Mouse (Mus musculus): ENCODE measurements around the gene Nudt22. TPM values are rescaled to one million over a fixed set of nuclear protein-coding genes. Genes with fewer than 3 reads are reported as not detected.

Gene Nudt22
- polyA plus RNA-seq, 1 experiment from 2014 or later, result 11.6 TPM

- TF ChIP-seq CTCF (IDR thresholded peaks at IDR 0.05; ENCODE audit: low read depth) (no peak), EP300 (IDR thresholded peaks at IDR 0.05; ENCODE audit: low read depth) (no peak)
- Histone ChIP-seq H3K9me3 (ENCODE audit: low read length) (no peaks in the 10 kb centered on the region), H3K4me1 (ENCODE audit: insufficient read depth) (peaks cover 23% of the 10 kb centered on the region), H3K27me3 (ENCODE audit: insufficient read depth, low read length) (no peaks in the 10 kb centered on the region), H3K27ac (ENCODE audit: low read depth) (peak overlapping the region; percentile 96), H3K9ac (replicated peaks) (peak overlapping the region; percentile 94), H3K4me2 (ENCODE audit: low read depth, low read length) (peak overlapping the region; percentile 91), H3K36me3 (replicated peaks; ENCODE audit: insufficient read depth, low read length) (peaks cover 7% of the 10 kb centered on the region), H3K4me3 (ENCODE audit: low read depth, low read length) (peak overlapping the region; percentile 97)
- ATAC-seq (peak; percentile 9), DNase-seq (peak; percentile 77)
- 1% methylated on average over 35 of the region's 35 CpGs for WGBS (ENCODE audit: insufficient replicate concordance)
Measured at GRCm38 (mm10) chr19:7039088-7039720, 43.3 kb upstream of the Nudt22 start.

GRCm38 (mm10) chr19:7034006-7034405, 38.1 kb upstream of the Nudt22 start:
- ATAC-seq, result no peak
- H3K9ac ChIP-seq (replicated peaks), result no peak overlapping the region
- no peak for DNase-seq
- H3K4me1 ChIP-seq (ENCODE audit: insufficient read depth), result peaks cover 16% of the 10 kb centered on the region
- no peak overlapping the region for H3K4me3 ChIP-seq (ENCODE audit: low read depth, low read length)
- H3K27me3 ChIP-seq (ENCODE audit: insufficient read depth, low read length), result no peaks in the 10 kb centered on the region
- TF ChIP-seq CTCF (IDR thresholded peaks at IDR 0.05; ENCODE audit: low read depth), result 0 out of 2 replicates have a peak, but pooled peaks have one; percentile 11
- TF ChIP-seq EP300 (IDR thresholded peaks at IDR 0.05; ENCODE audit: low read depth), result no peak
- 85% methylated on average over 5 of the region's 5 CpGs for WGBS (ENCODE audit: insufficient replicate concordance)
- no peak overlapping the region for H3K4me2 ChIP-seq (ENCODE audit: low read depth, low read length)
- no peaks in the 10 kb centered on the region for H3K9me3 ChIP-seq (ENCODE audit: low read length)
- H3K36me3 ChIP-seq (replicated peaks; ENCODE audit: insufficient read depth, low read length), result peaks cover 50% of the 10 kb centered on the region
- H3K27ac ChIP-seq (ENCODE audit: low read depth), result no peak overlapping the region

GRCm38 (mm10) chr19:7029531-7029930, 33.6 kb upstream of the Nudt22 start:
- no peaks in the 10 kb centered on the region for H3K4me1 ChIP-seq (ENCODE audit: insufficient read depth)
- no peaks in the 10 kb centered on the region for H3K27me3 ChIP-seq (ENCODE audit: insufficient read depth, low read length)
- no peak overlapping the region for H3K9ac ChIP-seq (replicated peaks)
- WGBS (ENCODE audit: insufficient replicate concordance), result 87% methylated on average over 5 of the region's 5 CpGs
- H3K36me3 ChIP-seq (replicated peaks; ENCODE audit: insufficient read depth, low read length), result peaks cover 83% of the 10 kb centered on the region
- TF ChIP-seq CTCF (IDR thresholded peaks at IDR 0.05; ENCODE audit: low read depth) (no peak), EP300 (IDR thresholded peaks at IDR 0.05; ENCODE audit: low read depth) (no peak)
- DNase-seq (no peak), ATAC-seq (no peak)
- no peak overlapping the region for H3K4me2 ChIP-seq (ENCODE audit: low read depth, low read length)
- no peak overlapping the region for H3K27ac ChIP-seq (ENCODE audit: low read depth)
- H3K4me3 ChIP-seq (ENCODE audit: low read depth, low read length), result no peak overlapping the region
- no peaks in the 10 kb centered on the region for H3K9me3 ChIP-seq (ENCODE audit: low read length)

- 18% methylated on average over 3 of the region's 3 CpGs for WGBS (ENCODE audit: insufficient replicate concordance)
- H3K27ac ChIP-seq (ENCODE audit: low read depth), result peak overlapping the region; percentile 97
- peak; percentile 93 for TF ChIP-seq CTCF (IDR thresholded peaks at IDR 0.05; ENCODE audit: low read depth)
- no peak for TF ChIP-seq EP300 (IDR thresholded peaks at IDR 0.05; ENCODE audit: low read depth)
- peak overlapping the region; percentile 80 for H3K4me2 ChIP-seq (ENCODE audit: low read depth, low read length)
- peak; percentile 74 for DNase-seq
- no peaks in the 10 kb centered on the region for H3K27me3 ChIP-seq (ENCODE audit: insufficient read depth, low read length)
- H3K4me3 ChIP-seq (ENCODE audit: low read depth, low read length), result no peak overlapping the region
- H3K9me3 ChIP-seq (ENCODE audit: low read length), result no peaks in the 10 kb centered on the region
- peaks cover 18% of the 10 kb centered on the region for H3K4me1 ChIP-seq (ENCODE audit: insufficient read depth)
- H3K9ac ChIP-seq (replicated peaks), result peak overlapping the region; percentile 73; the same call in 1 of the 2 replicates
- peak; percentile 12 for ATAC-seq
- peaks cover 56% of the 10 kb centered on the region for H3K36me3 ChIP-seq (replicated peaks; ENCODE audit: insufficient read depth, low read length)
Measured at GRCm38 (mm10) chr19:7020224-7020641, 24.3 kb upstream of the Nudt22 start.

- H3K9ac ChIP-seq (replicated peaks), result peak within 1 kb of the TSS; percentile 73
- peak within 1 kb of the TSS; percentile 54 for H3K4me3 ChIP-seq (ENCODE audit: low read depth, low read length)
- ATAC-seq, result peak; percentile 63
- peak; percentile 83 for DNase-seq
- H3K4me1 ChIP-seq (ENCODE audit: insufficient read depth), result peaks cover 18% of the 10 kb centered on the region
- peaks cover 54% of the 10 kb centered on the region for H3K36me3 ChIP-seq (replicated peaks; ENCODE audit: insufficient read depth, low read length)
- peak within 1 kb of the TSS; percentile 97 for H3K27ac ChIP-seq (ENCODE audit: low read depth)
- 30% methylated on average over 5 of the region's 5 CpGs for WGBS (ENCODE audit: insufficient replicate concordance)
- no peaks in the 10 kb centered on the region for H3K27me3 ChIP-seq (ENCODE audit: insufficient read depth, low read length)
- no peak for TF ChIP-seq EP300 (IDR thresholded peaks at IDR 0.05; ENCODE audit: low read depth)
- H3K9me3 ChIP-seq (ENCODE audit: low read length), result no peaks in the 10 kb centered on the region
- peak within 1 kb of the TSS; percentile 80 for H3K4me2 ChIP-seq (ENCODE audit: low read depth, low read length)
Measured at GRCm38 (mm10) chr19:7019191-7019590, 23.3 kb upstream of the Nudt22 start, which contains the start of gene Fermt3. Fermt3 (minus strand) TSS chr19:7019469.

- Histone ChIP-seq H3K36me3 (replicated peaks; ENCODE audit: insufficient read depth, low read length) (peaks cover 55% of the 10 kb centered on the region), H3K4me2 (ENCODE audit: low read depth, low read length) (peak overlapping the region; percentile 80), H3K27me3 (ENCODE audit: insufficient read depth, low read length) (no peaks in the 10 kb centered on the region), H3K9ac (replicated peaks) (peak overlapping the region; percentile 73), H3K27ac (ENCODE audit: low read depth) (peak overlapping the region; percentile 97), H3K9me3 (ENCODE audit: low read length) (no peaks in the 10 kb centered on the region), H3K4me1 (ENCODE audit: insufficient read depth) (peaks cover 18% of the 10 kb centered on the region), H3K4me3 (ENCODE audit: low read depth, low read length) (peak overlapping the region; percentile 54)
- DNase-seq, result no peak
- peak; percentile 9 for ATAC-seq
- no peak for TF ChIP-seq EP300 (IDR thresholded peaks at IDR 0.05; ENCODE audit: low read depth)
- no peak for TF ChIP-seq CTCF (IDR thresholded peaks at IDR 0.05; ENCODE audit: low read depth)
- 26% methylated on average over 11 of the region's 11 CpGs for WGBS (ENCODE audit: insufficient replicate concordance)
Measured at GRCm38 (mm10) chr19:7018546-7018945, 22.6 kb upstream of the Nudt22 start.
